Mouse (Mus musculus): ENCODE measurements around the gene Smpd3.

The Smpd3 gene

DNA sequence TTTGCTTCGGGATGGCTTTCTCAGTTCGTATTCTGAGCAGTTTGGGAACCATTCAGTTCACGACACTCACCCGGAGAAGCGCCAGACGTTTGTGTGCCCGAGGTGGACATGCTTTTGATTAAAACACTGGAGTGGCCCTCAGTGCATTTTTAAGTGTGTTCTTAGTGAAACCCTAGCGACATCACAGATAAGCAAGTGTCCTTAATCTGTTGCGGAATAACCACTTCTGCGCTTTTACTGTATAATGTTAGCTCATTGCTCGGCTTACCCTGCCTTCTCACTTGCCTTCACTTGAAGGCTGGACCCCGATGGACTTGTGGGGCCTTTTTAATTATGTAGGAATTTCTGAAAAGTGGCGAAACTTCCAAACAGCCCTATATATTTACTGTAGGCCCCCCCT is 126.4 kb downstream of the Smpd3 start:
- no peak for DNase-seq

DNA sequence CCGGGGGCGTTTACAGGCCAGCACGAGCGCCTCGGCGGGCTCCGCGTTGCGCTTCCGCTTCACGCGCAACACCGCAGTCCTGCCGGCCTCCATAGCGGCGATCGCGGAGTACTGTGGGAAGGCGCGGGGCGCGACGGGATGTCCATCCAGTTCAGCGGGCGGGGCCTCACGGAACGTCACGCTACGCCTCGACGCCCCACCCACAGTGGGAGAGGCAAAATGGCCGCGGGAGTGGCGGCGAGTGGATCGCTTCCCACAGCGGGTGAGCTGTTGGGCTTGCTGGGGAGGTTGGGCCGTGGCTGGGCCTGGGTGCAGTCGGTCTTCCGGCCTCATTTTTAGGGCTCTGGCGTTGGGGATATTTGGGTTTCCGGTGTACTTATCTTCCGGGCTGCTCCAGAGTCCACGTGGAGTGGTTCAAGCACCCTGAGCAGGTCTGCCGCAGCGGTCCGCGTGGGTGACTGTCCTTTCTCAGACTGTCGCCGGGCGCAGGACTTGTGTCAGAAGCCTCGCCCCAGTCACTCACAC is 126.9 kb downstream of the Smpd3 start, which contains the start of the genes Slc7a6os and Prmt7:
Gene Slc7a6os (minus strand): TSS at position 115 of the 525 bp plus-strand sequence.
Gene Prmt7 (plus strand): TSS at position 116 of the 525 bp plus-strand sequence.
- peak; percentile 97 for DNase-seq

- no peak for DNase-seq
These were observed 127.6 kb downstream of the Smpd3 start for GRCm38 (mm10) chr8:106210035-106210731.

All from kidney, adult 18-20 months (tissue).